8 mouse cellular contexts compared by ENCODE assay signal in genomic region chr19:8770567-8771270, GRCm38 (mm10). TPM values are rescaled to one million over a fixed set of nuclear protein-coding genes. Genes with fewer than 3 reads are reported as not detected.
A peak's percentile ranks its signal among the peaks of the same experiment; 100 is the strongest.
DNase-seq lines count a peak whose midpoint lies in the region; ATAC-seq and TF ChIP-seq lines count a peak whose summit lies in the region.

TSS of gene Tmem223 (plus strand) at chr19:8770996.

- peak; percentile 94 for TF ChIP-seq POLR2A in ES-Bruce4 (IDR thresholded peaks at IDR 0.05; ENCODE audit: insufficient read depth, low read length)

- H3K27ac ChIP-seq in ES-Bruce4 (ENCODE audit: insufficient read depth, low read length): peak within 1 kb of the TSS; percentile 37
- H3K27ac ChIP-seq in neural tube, embryonic 13.5 days (replicated peaks): peak within 1 kb of the TSS; percentile 93

- peak within 1 kb of the TSS; percentile 94 for H3K4me3 ChIP-seq in ES-Bruce4 (ENCODE audit: low read depth, low read length)
- peak within 1 kb of the TSS; percentile 80 for H3K4me3 ChIP-seq in neural tube, embryonic 13.5 days

- no peaks in the 10 kb centered on the region for H3K4me1 ChIP-seq in ES-Bruce4 (ENCODE audit: control insufficient read depth, insufficient read depth, low read length)
- peaks cover 40% of the 10 kb centered on the region for H3K4me1 ChIP-seq in neural tube, embryonic 13.5 days (replicated peaks)

- intact Hi-C loops in heart, postnatal 36 days (cut with DNase I): no loop called here

- H3K27me3 ChIP-seq in ES-Bruce4 (ENCODE audit: control insufficient read depth, insufficient read depth, low read length, poor library complexity, severe bottlenecking): no peaks in the 10 kb centered on the region
- H3K27me3 ChIP-seq in neural tube, embryonic 13.5 days: no peaks in the 10 kb centered on the region

- H3K9me3 ChIP-seq in ES-Bruce4 (replicated peaks; ENCODE audit: control insufficient read depth, insufficient read depth, low read length, poor library complexity, severe bottlenecking): no peaks in the 10 kb centered on the region
- H3K9me3 ChIP-seq in neural tube, embryonic 13.5 days: no peaks in the 10 kb centered on the region

- peak; percentile 45; the same call in 1 of the 2 replicates for ATAC-seq in neural tube, embryonic 13.5 days (ENCODE audit: low read depth)

- no peak for TF ChIP-seq CTCF in ES-Bruce4 (IDR thresholded peaks at IDR 0.05; ENCODE audit: low read depth, low read length)

- peak; percentile 76 for DNase-seq in cerebellum, adult 8-10 months
- DNase-seq in forelimb bud, embryonic 11.5 days (ENCODE audit: low read depth, low spot score): peak; percentile 73
- peak; percentile 84 to 85 for DNase-seq in heart, postnatal 36 days
- DNase-seq in layer of hippocampus, adult 18-20 months (ENCODE audit: low spot score in 2 of 2): peak; percentile 74 to 84
- peak; percentile 79 to 83 for DNase-seq in lung, adult 18-20 months
- peak; percentile 51 for DNase-seq in telencephalon, adult 2 months (ENCODE audit: low read depth, low spot score)

- peak within 1 kb of the TSS; percentile 75 for H3K9ac ChIP-seq in ES-Bruce4 (ENCODE audit: low read depth, poor library complexity, severe bottlenecking)
- peak within 1 kb of the TSS; percentile 97 for H3K9ac ChIP-seq in neural tube, embryonic 13.5 days

- peak within 1 kb of the TSS; percentile 72 for H3K4me2 ChIP-seq in neural tube, embryonic 13.5 days

- TF ChIP-seq EP300 in ES-Bruce4 (IDR thresholded peaks at IDR 0.05; ENCODE audit: insufficient read depth, low read depth, low read length): no peak

- 21% methylated on average over 29 of the region's 29 CpGs for WGBS in neural tube, embryonic 13.5 days

- peaks cover 37% of the 10 kb centered on the region for H3K36me3 ChIP-seq in ES-Bruce4 (ENCODE audit: control insufficient read depth, insufficient read depth, low read length, poor library complexity, severe bottlenecking)
- peaks cover 64% of the 10 kb centered on the region for H3K36me3 ChIP-seq in neural tube, embryonic 13.5 days

RNA-seq across cellular contexts. Expression of gene Tmem223, which starts in this region (rescaled TPM):
- polyA plus RNA-seq in ES-Bruce4 (2011; ENCODE audit: insufficient read depth, insufficient read length, low read depth, missing spikeins): 21.4 and 23.4 TPM in 2 replicates
- total RNA-seq in heart, postnatal 36 days (2021): 100 to 1,000 TPM; 114 to 117 TPM
- total RNA-seq in layer of hippocampus, adult 18-20 months (2021): 10 to 100 TPM; 69.1 to 74.4 TPM
- 219 and 253 TPM in 2 replicates for polyA plus RNA-seq in neural tube, embryonic 13.5 days (2015; fragmentation: Nextera tagmentation; extraction: Ambion mirVana)

Comparison
In these comparisons a context has a peak if more than half of its experiments do, and no peak if none do; other contexts are left out.
1. Peak in every context shown above with its lines: DNase-seq, ATAC-seq, H3K4me3 ChIP-seq and H3K27ac ChIP-seq.